Mouse (Mus musculus): Measurements from ENCODE around the gene 2510039O18Rik.

DNA sequence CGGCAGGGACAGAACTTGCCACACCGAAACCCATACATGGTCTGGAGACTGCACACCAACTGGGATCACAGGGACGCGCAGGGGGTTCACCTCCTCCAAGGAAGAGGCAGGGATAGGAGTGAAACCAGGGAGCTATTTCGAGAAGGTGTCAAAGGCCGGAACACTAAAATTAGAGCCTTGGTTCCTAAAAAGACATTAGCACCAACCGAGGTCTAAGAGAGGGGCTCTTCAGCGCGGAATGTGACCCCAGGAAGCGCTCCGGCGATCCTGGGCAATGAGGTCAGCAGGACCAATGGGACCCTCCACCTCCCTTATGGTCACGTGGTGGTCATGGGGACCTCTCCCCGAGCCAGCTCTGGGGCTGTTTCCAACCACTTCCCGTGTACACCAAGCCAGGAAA lies 22.9 kb downstream of the 2510039O18Rik start:
- no peak for TF ChIP-seq JUND (conservative IDR thresholded peaks at IDR 0.05; ENCODE audit: low read depth, low read length)
- TF ChIP-seq USF2 (conservative IDR thresholded peaks at IDR 0.05; ENCODE audit: low read depth, low read length), result no peak
- no peak for TF ChIP-seq POLR2A (IDR thresholded peaks at IDR 0.05; ENCODE audit: low read depth, low read length)
- TF ChIP-seq MAX (IDR thresholded peaks at IDR 0.05; ENCODE audit: low read length), result no peak
- no peak for TF ChIP-seq EP300 (IDR thresholded peaks at IDR 0.05; ENCODE audit: low read length)
- no peak for TF ChIP-seq MAFK (IDR thresholded peaks at IDR 0.05; ENCODE audit: insufficient replicate concordance, low read length)
- TF ChIP-seq ELF1 (IDR thresholded peaks at IDR 0.05; ENCODE audit: low read depth, low read length), result no peak
- no peak for TF ChIP-seq CTCF (conservative IDR thresholded peaks at IDR 0.05 in 1 of 2, IDR thresholded peaks at IDR 0.05 in 1 of 2; ENCODE audit: low read depth in 2 of 2, low read length in 2 of 2)
- TF ChIP-seq TBP (conservative IDR thresholded peaks at IDR 0.05; ENCODE audit: low read depth, low read length), result no peak
- no peak for TF ChIP-seq KAT2A (IDR thresholded peaks at IDR 0.05; ENCODE audit: insufficient replicate concordance, low read length)
- no peak for TF ChIP-seq NELFE (IDR thresholded peaks at IDR 0.05; ENCODE audit: low read depth, low read length)
- TF ChIP-seq GABPA (IDR thresholded peaks at IDR 0.05; ENCODE audit: insufficient replicate concordance, low read depth, low read length), result no peak
- TF ChIP-seq MXI1 (IDR thresholded peaks at IDR 0.05; ENCODE audit: low read depth, low read length), result no peak
- TF ChIP-seq USF1 (IDR thresholded peaks at IDR 0.05; ENCODE audit: low read depth, low read length), result no peak

Measured in CH12.LX (cell line).